Mouse (Mus musculus) thymus, adult 2 months (tissue): ENCODE measurements at regions not wholly inside any gene's neighbourhood (a gene's known extent, or its start where the extent isn't known, plus 50 kb on each side); places are given as distances from the start of the nearest gene placed in this dataset.

Experiments used
- CTCF ChIP-seq: fragments of 200-500 bp; IDR thresholded peaks from 2 replicates; pipeline ENCODE4 v1.5.1; 2012; ENCODE audit warnings: mild to moderate bottlenecking, control low read depth, low read length, moderate library complexity, borderline replicate concordance; ENCODE audit not compliant: control insufficient read depth, poor library complexity, insufficient read depth; ENCODE audit errors: extremely low read depth
- POLR2A ChIP-seq: fragments of 200-500 bp; IDR thresholded peaks from 2 replicates; pipeline ENCODE4 v1.6.1; 2012; ENCODE audit warnings: mild to moderate bottlenecking, low read length, control low read depth, moderate library complexity; ENCODE audit not compliant: control insufficient read depth, poor library complexity, insufficient read depth; ENCODE audit errors: extremely low read depth

DNA sequence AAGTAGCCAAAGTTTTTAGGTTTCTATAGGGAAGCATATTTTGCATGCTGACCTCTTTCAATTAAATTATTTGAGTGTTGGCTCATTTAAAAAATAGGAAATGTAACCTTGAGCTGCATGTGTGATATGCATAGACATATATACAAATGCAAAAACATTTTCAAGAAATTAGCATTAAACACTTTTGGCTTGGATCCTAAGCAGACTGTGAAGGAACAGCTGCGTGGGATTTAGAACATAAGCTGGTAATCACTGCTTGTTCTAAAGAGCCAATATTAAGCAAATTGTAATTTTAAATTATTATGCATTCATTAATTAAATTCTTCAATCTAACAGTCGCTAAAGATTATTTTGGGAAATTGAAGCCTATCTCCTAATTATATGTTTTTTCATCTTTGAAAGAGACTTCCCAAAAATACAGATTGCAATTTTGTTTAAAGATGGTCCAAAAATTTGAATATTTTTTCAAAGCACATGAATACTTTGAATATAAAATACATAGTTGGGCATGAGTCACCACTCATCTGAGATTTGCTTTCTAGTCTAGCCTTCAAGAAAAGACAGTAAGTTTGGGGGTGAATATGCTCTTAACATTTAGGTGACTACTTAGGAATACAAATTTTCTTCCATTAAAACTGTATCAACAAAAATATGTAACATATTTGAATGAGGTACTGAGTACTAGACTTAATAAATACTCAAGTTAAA lies 163.3 kb upstream of the Hsf2 start:
- TF ChIP-seq POLR2A (no peak), CTCF (no peak)
